Mouse (Mus musculus) bone marrow macrophage, adult 2 months (primary cell): ENCODE measurements around the gene 4930432K21Rik. TPM values are rescaled to one million over a fixed set of nuclear protein-coding genes. Genes with fewer than 3 reads are reported as not detected.

Experiments used
- H3K27ac ChIP-seq: 2 replicates; pipeline ENCODE4 v1.5.1; 2012; ENCODE audit warnings: low read depth, low read length; ENCODE audit not compliant: insufficient read depth
- H3K4me1 ChIP-seq: 2 replicates; pipeline ENCODE4 v1.6.1; 2012; ENCODE audit warnings: low read length; ENCODE audit not compliant: control insufficient read depth, insufficient read depth
- H3K4me3 ChIP-seq: 2 replicates; pipeline ENCODE4 v1.5.1; 2012; ENCODE audit warnings: mild to moderate bottlenecking, low read length, moderate library complexity; ENCODE audit not compliant: insufficient read depth
- CTCF ChIP-seq: IDR thresholded peaks from 2 replicates; pipeline ENCODE4 v1.5.1; 2012; ENCODE audit warnings: low read depth, mild to moderate bottlenecking, low read length, moderate library complexity
- POLR2A ChIP-seq: IDR thresholded peaks from 2 replicates; pipeline ENCODE4 v1.6.1; 2012; ENCODE audit warnings: mild to moderate bottlenecking, low read depth, low read length, borderline replicate concordance
- polyA plus RNA-seq: library from polyadenylated mRNA; stranded (reverse); fragments of >200 nt; gene quantifications from 2 replicates; pipeline ENCODE4 v1.2.4, GENCODE M21; 2012; ENCODE audit not compliant: missing spikeins, insufficient read depth, insufficient read length

Gene 4930432K21Rik
- polyA plus RNA-seq, 1 experiment = 1.2 TPM

GRCm38 (mm10) chr8:84178592-84178991 is 30.8 kb downstream of the 4930432K21Rik start:
- Histone ChIP-seq H3K27ac (no peak overlapping the region), H3K4me3 (no peak overlapping the region), H3K4me1 (no peaks in the 10 kb centered on the region)
- TF ChIP-seq CTCF (no peak), POLR2A (no peak)

- TF ChIP-seq POLR2A = no peak
- TF ChIP-seq CTCF = no peak
- Histone ChIP-seq H3K27ac (no peak overlapping the region), H3K4me3 (no peak overlapping the region), H3K4me1 (no peaks in the 10 kb centered on the region)
These were observed 32.1 kb downstream of the 4930432K21Rik start for GRCm38 (mm10) chr8:84179946-84180345.

GRCm38 (mm10) chr8:84180530-84181190 is 32.8 kb downstream of the 4930432K21Rik start:
- H3K4me3 ChIP-seq = no peak overlapping the region
- no peaks in the 10 kb centered on the region for H3K4me1 ChIP-seq
- H3K27ac ChIP-seq = no peak overlapping the region
- TF ChIP-seq CTCF = no peak
- TF ChIP-seq POLR2A = no peak

- no peak overlapping the region for H3K4me3 ChIP-seq
- TF ChIP-seq POLR2A = no peak
- no peak for TF ChIP-seq CTCF
- peaks cover 3% of the 10 kb centered on the region; the same call in 1 of the 2 replicates for H3K4me1 ChIP-seq
- no peak overlapping the region for H3K27ac ChIP-seq
These were observed 35.0 kb downstream of the 4930432K21Rik start for GRCm38 (mm10) chr8:84182833-84183232.

GRCm38 (mm10) chr8:84183261-84184084 is 35.6 kb downstream of the 4930432K21Rik start:
- Histone ChIP-seq H3K4me1 (peaks cover 3% of the 10 kb centered on the region; the same call in 1 of the 2 replicates), H3K27ac (no peak overlapping the region), H3K4me3 (peak overlapping the region; percentile 47)
- no peak for TF ChIP-seq CTCF
- no peak for TF ChIP-seq POLR2A

GRCm38 (mm10) chr8:84184085-84185043 is 36.5 kb downstream of the 4930432K21Rik start:
- Histone ChIP-seq H3K27ac (no peak overlapping the region), H3K4me1 (peaks cover 3% of the 10 kb centered on the region; the same call in 1 of the 2 replicates), H3K4me3 (peak overlapping the region; percentile 47)
- no peak for TF ChIP-seq CTCF
- no peak for TF ChIP-seq POLR2A

- Histone ChIP-seq H3K4me3 (peak within 1 kb of the TSS; percentile 47), H3K4me1 (peaks cover 3% of the 10 kb centered on the region; the same call in 1 of the 2 replicates), H3K27ac (no peak within 1 kb of the TSS)
- no peak for TF ChIP-seq CTCF
- no peak for TF ChIP-seq POLR2A
These were observed 37.3 kb downstream of the 4930432K21Rik start, which contains the start of gene Nanos3 for GRCm38 (mm10) chr8:84185117-84185516. Gene Nanos3, minus strand, starts transcription at chr8:84185217.

GRCm38 (mm10) chr8:84186547-84186946 is 38.7 kb downstream of the 4930432K21Rik start:
- TF ChIP-seq POLR2A (no peak), CTCF (peak; percentile 91)
- Histone ChIP-seq H3K4me1 (peaks cover 9% of the 10 kb centered on the region), H3K4me3 (peak overlapping the region; percentile 58), H3K27ac (peak overlapping the region; percentile 9; the same call in 1 of the 2 replicates)
